Mouse (Mus musculus) gastrocnemius, postnatal 25 days (tissue): ENCODE measurements around the gene Dnajc6. TPM values are rescaled to one million over a fixed set of nuclear protein-coding genes. Genes with fewer than 3 reads are reported as not detected.

Experiments
- DNase-seq: peaks from one replicate; pipeline ENCODE4 v3.0.0; 2022
- total RNA-seq, 2 experiments: library from RNA; stranded (reverse); gene quantifications; 1 replicate in 1 of 2; 2 replicates in 1 of 2; pipeline ENCODE4 v1.2.3; 2021

Dnajc6 gene
- total RNA-seq, 2 experiments from 2014 or later = 0.20 to 0.29 TPM

DNA sequence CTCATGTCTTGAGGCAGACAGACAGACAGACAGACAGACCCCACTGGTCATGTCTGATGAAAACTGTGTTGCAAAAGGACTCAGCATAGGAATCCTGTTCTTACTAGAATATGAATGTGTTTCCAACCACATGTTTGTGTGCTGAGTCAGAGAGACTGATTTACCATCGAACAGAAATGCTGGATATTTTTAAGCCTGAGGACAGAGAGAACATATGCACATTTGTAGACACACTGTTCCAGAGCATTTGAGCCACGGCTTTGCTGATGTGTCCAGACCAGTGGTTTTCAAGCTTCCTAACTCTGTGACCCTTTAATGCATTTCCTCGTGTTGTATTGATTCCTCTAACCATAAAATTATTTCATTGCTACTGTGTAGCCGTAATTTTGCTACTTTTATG, 146.8 kb downstream of the Dnajc6 start:
- no peak for DNase-seq

DNA sequence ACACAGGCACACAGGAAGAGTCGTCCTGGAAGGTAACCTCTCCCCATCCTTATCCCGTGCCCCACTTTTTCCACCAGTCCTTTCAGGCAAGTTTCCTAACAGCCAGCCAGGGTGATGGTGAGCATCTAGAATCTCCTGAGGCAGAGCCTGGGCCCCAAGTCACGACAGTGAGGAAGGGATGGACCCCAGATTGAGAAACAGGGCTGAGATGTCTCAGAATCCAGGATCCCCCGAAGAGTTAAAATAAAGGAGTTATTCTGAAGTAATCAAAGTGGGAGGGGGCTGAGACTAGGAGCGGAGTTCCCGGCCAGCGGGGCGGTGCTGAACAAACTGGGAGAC, 150.4 kb downstream of the Dnajc6 start:
- no peak for DNase-seq

DNA sequence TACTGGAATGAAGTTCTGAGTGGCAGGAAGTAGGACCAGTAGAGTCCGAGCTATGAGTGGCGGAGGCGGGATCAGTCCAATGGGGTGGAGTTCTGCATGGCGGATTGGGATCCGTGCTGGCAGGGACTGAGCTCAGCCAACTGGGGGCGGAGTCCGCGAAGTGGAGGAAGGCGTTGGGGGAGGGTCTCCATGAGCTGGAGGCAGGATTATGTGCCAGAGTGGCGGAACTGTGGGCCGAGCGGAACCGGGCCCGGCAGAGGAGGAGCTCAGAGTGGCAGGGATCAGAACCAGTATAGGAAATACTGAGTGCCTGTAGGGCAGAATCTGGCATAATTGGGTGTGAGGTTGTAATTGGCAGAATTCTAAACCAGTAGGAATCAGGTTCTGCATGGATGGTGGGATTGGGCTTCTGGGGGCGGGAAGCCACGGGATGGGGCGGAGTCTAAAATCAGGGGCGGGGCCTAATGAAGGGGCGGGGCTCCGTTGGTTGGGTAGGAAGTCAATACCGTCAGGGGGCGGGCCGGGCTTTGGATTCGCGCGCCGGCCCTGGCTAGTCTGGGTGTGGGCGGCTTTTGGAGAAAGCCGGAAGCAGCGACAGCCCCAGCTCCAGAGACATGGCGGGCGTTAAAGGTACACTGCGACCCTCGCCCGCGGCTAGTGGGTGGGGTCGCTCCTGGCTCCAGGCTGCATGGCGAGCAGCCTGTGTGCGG, 150.9 kb downstream of the Dnajc6 start, which contains the start of gene Leprot:
Gene Leprot (plus strand): TSS at position 523 of the 710 bp plus-strand sequence.
- DNase-seq = peak; percentile 100

DNA sequence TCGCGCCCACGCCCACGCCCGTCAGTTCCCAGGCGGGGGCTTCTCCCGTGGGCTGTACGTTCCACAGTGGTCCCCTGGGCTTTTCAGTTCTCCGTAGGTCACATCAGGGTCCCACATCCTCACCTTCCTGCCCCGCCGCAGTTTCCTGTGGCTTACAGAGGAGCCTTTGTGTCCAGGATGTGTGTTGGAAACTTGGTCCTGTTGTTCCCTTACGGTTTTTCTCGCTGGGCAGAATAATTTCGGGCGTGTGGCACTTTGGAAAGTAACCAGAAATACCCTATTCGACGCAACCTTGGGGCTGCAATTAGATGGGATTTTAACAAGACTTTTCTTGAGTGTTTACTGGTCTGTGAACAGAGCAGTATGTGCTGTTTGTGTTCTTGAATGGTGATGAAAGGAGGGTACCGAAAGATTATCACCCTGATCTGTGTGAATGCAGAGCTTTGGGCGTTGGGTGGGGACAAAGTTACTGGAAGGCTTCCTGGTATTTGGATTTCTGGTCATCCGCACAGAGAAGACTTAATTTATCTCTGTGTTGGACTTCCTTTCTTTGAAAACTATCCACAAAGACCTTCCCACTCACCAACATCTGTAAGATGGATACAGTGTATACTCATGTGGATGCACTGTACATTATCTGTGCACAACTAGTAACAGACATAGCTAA, 151.7 kb downstream of the Dnajc6 start:
- no peak for DNase-seq

DNA sequence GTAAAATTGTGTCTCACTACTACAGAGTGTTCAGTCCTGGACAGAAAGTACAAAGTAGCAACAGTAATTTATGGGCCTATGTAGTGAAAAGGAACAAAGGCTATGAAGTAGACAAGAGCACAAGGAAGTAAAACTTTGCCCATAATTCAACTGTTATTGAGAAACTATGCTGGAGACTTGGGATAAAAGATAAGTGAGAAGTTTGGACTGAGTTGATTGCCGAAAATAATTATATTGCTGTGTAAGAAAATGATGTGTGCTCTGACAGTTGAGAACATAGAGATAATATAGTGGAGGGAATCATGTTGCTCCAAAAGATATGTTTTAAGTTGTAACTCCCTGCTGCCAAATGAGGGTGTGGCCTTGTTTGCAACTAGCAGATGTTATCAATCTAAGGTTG, 152.3 kb downstream of the Dnajc6 start:
- DNase-seq = no peak

DNA sequence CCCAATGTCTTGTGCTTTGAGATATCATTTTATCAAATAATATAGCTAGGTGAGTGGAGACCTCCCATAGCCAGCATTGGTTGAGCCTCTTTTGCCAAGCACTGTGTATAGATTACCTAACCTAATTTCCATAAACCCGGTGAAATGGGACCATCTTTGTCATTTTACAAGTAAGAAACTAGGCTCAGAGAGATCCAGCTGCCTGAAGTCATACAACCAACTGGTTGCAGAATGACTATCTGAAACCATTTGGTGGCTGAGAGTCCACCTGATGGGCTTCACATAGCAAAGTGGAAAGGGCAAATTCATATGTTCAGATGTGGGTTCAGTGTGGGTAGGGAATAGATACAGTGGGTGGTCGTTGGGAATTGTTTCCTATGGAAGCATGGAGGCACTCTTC, 154.5 kb downstream of the Dnajc6 start:
- no peak for DNase-seq

DNA sequence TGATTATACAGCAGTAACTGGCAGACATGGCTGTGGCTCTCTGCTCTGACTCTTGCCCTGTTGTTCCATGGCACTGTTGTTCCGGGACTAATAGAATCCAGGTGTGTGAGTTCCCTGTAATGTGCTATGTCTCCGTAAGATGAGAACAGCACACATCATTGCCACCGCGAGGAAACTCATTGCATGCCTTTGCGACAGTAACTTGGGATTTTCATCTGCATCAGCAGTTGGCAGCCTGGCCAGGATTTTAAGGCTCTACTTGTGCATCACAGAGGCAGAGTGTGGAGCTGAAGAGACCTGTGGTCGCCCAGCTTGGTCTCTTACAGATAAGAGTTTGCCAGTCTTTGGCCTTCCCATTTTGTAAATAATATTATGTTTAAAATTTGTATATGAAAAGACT, 157.8 kb downstream of the Dnajc6 start:
- no peak for DNase-seq

DNA sequence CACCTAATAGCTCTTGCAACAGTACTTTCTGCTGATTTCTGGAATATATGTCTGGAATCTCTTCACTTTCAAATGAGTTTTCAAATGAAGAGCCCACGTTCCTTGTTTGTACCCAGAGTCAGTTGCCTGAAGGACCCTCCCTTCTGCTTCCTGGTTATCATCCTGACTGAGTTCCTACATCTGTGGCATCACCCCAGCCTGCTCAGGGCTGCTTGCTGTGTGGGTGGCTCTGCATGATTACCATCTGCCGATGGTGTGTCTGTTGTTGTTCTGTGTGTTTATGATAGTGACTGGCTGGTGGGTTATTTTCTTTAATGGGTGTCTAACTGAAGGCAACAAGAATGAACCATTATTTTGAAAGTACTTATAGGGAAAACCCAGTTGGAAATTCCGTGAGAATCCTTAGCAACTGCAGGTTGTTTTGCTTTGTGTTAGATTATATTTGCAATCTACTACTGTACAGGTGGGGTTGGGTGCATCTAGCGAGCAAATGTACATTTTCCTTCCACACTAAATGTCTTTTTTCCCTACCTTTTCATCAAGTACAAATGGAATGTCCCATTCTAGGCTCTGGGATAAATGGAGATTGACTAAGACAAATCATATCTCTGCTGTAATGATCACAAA, 158.5 kb downstream of the Dnajc6 start:
- no peak for DNase-seq

DNA sequence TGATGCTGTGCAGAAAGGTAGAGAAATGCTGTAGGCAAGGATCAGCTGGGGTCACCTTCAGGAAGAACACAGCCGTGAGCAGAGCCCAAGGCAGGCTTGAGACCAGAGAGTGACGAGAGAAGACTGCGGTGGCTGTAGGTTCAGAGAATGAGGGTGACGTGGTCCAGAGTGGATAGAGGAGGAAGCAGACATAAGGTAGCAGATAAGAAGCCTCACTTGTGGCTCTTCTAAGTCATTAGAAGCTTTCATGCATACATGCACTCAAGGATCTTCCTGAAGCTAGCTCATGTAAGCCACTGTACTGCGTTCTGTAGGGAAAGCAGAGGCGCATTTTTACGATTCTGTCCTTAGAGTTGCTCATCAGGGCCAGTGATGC, 159.0 kb downstream of the Dnajc6 start:
- DNase-seq = no peak

DNA sequence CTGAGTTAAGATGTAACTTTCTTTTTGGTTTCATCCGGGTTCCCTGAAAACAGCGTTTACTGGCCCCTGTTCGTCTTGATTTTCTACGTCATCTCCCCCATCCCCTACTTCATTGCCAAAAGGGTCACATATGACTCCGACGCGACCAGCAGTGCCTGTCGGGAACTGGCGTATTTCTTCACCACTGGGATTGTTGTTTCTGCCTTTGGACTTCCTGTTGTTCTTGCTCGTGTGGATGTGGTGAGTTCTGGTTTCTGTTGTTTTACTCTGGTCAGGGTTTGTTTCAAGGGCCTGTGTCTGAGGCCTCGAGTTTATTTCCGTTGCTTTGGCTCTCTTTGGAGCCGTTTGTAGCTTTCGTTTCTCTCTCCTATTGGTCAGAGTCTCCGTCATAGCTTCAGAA, 159.6 kb downstream of the Dnajc6 start:
- DNase-seq = no peak

DNA sequence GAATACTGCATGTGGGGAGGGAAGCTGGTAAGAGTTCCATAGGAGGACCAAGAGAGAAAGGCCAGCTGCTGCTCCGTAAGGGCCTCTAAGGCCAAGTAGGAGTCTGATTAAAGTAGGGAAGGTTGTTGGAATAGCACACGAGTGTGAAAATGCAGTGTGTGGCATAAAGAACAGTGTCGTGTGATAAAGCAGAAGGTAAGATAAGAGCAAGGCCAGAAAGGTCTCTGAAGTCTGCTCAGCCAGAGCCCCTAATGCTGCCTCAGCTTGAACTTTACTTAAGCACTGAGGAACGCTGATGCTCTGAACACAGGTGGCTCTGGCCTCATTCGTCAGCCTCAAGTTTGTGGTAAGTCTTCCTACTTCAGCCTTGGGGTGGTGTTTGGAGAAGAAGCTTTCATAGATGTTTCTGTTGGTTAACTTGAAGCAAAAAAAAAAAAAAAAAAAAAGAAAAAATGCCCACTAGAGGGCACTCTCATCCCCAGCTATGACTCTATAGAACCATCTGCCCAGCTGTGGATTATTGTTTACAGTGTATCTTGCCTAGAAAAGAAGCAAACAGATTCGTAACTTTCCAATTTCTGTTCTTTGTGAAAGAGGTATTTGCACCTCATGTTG, 160.6 kb downstream of the Dnajc6 start:
- DNase-seq = no peak

DNA sequence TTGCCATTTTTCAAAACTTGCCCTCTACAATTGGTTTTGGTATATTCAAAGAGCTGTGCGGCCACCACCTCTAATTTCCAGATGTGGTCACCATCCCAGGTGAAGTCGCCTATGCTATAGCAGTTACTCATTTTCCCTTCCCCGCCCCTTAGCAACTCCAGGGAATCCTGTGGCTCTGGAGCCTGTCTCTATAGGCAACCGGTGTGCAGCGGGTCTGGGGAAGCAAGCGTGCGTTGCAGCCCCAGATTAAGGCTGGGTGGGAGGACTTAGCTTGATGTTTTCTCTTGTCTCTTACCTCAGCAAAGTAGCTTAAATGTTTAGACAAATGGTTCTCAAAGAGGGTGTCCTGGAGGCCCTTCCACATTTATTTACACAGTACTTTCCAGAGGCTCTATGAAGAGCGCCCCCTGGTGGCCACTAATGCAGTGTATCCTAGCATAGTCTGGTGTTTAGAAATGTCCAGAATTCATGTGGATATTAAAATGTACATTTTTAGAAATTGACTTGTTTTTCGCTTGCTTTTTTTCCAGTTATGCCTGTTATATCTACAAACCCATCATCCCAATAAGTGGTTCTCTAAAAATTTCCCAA, 167.8 kb downstream of the Dnajc6 start:
- DNase-seq = no peak

DNA sequence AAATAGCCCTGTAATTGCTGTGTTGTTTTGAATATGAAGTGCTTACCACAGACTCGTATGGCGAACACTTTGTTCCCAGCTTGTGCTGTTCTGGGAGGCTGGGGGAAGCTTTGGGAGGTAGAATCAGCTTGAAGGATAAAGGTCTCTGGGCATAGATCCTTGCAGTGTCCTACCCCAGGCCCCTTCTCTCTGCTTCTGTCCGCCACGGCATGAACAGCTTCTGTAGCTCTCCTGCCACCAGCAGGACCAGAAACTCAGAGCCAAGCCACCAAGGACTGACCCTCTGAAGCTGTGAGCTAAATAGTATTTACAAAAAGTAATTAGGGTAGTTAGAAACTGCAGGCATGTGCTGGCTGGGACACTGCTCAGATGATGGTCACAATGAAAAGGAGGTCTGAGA, 168.3 kb downstream of the Dnajc6 start:
- no peak for DNase-seq

DNA sequence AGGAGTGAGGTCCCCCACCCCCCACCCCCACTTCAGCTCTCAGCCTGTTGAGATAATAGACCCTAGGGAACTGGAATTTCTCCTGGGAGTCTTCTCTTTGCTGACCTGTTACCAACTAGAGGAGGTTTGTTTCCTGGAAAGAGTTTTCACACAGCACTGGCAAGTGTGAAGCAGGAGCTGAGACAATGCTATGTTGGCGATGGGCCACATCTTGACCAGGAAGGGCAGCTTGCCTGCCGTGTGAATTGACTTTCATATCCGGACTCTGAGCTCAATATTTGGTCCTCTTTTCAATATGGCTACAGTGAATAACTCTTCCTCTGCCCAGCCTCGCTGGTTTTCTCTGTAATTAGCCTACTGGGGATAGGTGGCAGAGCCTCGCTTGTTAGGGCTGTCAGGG, 172.7 kb downstream of the Dnajc6 start:
- no peak for DNase-seq

DNA sequence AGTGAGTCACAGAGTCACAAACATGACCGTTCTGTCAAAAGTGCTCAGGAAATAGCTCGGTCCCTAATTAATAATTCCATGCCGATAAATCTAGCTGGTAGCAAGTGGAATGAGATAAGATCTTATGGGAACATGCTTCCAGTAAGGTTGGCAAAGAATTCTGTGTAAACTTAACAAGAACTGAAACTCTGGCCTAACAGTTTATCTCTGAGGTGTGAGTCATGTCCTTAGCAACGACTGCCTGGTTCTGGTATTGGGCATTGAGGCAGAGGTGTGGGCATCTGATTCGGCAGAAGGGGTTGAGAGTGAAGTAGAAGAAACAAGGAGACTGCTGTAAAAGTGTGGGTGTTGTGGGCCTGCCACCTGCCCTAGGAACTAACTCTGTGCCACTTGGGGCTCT, 173.4 kb downstream of the Dnajc6 start:
- no peak for DNase-seq

DNA sequence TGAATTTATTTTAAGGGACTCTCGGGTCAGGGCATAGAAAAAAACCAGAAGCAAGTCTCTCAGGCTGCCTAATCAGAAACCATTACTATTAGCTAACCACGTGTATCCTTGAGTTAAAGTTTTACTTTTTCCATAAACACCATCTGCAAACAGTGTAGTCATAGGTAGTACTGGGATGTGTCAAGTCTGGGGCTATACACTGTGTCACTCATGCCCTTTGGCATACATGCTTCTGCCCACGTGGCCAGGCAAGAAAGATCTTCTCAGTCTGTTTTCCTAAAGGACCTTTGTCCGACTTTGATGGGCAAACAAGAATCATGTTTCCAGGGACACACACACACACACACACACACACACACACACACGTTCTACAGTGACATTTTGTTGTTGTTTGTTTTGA, 178.3 kb downstream of the Dnajc6 start:
- no peak for DNase-seq

DNA sequence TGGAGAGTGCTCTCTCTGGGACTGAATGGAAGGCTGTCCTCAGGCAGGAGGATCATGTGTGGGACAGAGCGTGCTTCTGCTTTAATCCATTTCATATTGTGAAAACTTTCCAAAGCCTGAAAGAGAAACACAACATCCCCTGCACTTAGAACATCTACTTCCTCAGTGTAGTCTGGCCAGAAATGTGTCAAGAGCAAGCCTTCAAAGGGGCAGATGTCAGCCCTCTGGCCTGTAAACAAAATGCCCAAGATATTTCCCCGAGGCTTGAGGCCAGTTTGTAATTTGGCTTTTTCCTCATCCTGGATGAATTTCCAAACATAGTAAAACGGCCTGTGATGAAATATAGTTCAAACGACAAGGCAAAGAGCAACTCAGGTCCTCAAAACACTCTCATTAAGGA, 179.3 kb downstream of the Dnajc6 start:
- no peak for DNase-seq

DNA sequence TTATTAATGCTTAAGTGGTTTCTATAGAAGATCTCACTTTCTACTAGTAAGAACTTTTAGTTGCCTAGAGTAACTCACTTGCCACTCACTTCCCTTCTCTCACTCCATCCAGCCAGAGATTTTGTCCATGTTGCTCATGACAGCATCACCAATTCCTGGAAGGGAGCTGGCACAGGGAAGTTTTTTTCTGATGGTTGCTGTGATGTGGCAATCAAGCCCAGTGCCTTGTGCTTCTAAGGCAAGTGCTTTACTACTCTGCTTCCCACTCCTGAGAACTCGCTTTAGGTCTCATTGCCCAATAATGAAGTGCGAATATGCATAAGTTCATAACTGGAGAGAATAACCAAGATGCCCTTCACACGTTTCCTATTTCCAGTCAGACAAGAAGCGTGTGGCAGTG, 186.2 kb downstream of the Dnajc6 start:
- no peak for DNase-seq

DNA sequence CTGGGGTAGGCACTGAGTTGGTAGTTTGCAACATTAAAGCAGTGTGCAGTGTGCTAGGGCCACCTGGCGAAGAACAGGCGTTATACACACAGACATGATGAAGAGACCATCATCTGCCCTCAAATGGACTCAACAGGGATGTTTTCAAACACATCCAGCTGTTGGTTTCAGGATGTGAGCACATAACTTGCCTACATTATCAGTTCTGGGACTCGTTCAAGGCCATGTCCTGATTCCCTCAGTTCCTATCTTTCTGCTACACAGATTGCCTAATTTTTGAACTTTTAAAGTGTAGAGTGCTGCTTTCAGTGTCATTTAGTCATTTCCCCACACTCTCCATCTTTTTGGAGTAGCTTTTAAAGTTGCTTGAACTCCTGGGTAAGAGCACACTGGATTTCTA, 186.6 kb downstream of the Dnajc6 start:
- no peak for DNase-seq

DNA sequence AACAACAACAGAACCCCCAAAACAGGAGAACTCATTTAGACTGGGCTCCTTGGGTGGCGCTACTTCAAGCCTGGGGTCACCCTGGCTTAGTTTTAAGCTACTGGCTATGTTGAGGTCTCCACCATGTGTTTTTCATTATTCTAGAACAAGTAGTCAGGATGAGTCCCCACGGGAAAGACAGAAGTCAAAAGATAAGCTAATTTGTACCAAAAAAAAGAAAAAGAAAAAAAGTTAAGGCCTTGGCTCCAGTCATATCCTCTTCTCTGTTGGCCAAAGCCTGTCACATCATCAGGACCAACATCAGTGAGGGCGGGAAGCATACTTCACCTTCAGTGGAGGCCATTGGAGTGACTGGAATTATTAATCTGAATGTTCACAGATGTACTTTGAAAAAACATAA, 188.4 kb downstream of the Dnajc6 start:
- DNase-seq = no peak

DNA sequence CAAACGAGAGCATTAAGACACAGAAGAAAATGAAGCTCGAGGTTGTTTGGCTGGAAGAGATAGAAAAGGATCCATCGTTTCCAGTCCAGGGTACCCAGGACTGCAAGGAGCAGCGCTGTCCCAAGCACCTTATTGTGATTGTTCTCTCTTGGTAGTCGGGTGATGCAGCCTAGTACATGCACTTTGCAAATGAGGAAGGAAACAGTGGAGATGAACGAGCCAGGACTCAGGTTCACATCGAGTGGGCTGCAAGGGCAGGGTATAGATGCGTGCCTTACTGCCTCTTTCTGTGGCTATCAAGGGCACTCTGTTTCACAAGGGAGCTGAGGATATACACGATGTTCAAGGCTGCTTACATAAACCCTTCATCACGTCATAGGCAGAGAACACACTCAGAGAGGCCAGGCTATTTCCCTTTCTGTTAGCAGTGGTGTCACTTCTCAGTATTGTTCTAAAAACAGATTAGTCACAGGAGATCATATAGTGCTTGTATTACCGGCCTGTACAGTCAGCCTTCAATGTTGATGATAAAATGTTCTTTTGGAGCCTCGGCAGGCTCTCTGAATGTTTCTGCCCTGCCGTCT, 189.9 kb downstream of the Dnajc6 start:
- no peak for DNase-seq

DNA sequence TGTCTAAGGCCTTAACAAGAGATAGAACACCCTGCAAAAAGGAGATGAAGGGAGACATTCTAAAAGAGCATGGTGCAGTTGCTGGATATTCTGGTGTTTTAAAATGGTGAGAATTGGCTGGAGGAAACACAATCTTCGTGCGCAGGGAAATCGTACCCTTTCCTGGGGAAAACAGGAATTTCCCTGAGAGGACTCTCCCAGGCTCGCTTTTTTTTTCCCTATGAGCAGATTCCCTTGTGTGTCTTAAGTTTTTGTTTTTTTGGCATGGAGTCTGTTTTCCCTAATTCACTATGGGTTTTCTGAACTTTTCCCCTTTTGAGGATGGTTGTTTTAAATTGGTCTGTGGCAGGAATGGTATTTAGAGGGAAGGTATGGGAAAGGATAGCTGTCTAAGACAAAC, 192.8 kb downstream of the Dnajc6 start:
- DNase-seq = no peak

DNA sequence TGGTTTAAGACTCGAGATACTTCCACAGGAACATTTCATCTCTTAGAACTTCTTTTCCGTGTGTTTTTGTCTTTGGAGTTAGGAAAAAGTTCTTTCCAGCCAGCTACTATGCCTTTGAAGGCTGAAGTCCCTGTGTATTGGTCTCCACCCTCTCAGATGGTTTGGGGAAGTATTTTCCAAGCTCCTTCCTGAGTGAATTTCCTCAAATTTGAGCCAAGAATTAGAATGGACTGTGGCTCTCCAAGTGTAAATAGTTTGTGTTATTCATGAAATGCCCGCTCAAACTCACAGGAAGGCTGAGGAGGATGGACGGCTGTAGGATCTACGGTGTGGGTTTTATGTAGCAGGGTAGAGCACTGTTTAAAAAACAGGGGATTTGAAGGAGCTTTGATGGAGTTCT, 193.2 kb downstream of the Dnajc6 start:
- no peak for DNase-seq
